Mouse (Mus musculus): Measurements from ENCODE around the gene Dennd1a.

DNA sequence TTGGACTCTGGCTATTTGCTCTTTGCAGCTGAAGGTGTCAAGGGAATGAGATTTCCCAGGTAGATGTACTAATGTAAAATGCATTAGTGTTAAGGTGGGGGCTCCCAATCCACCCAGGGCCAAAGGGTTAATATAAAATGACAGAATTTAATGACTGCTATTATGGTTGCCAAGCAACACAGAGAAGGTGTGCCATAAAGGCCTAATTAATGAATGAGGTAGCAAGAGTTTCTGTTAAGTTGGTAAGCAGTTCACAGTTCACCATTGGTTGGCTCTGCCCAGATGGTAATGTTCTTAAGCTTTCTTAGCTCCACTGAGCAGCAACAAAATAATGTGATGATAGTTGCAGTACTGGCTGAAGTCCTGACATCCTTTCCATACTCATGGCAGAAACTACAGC, 190.9 kb downstream of the Dennd1a start:
- TF ChIP-seq POLR2A (IDR thresholded peaks at IDR 0.05; ENCODE audit: borderline replicate concordance, extremely low read depth, low read depth, low read length): no peak
- no peak for TF ChIP-seq CTCF (IDR thresholded peaks at IDR 0.05; ENCODE audit: insufficient read depth, low read length)
